Mouse (Mus musculus): ENCODE results near the gene Gtf3c1.
"Not testable (repeated sequence)": the region's sequence is repeated elsewhere in the genome, so short reads cannot be mapped to it uniquely, and the experiment has no call there.

Gene Gtf3c1

GRCm38 (mm10) chr7:125707593-125708022 lies at the start of gene Gtf3c1, which contains the start of gene D430042O09Rik:
Gene Gtf3c1, minus strand, starts transcription at chr7:125707780.
Gene D430042O09Rik, plus strand, starts transcription at chr7:125707888.
- in situ Hi-C loops (cut with MseI, MboI): no loop called here

DNA sequence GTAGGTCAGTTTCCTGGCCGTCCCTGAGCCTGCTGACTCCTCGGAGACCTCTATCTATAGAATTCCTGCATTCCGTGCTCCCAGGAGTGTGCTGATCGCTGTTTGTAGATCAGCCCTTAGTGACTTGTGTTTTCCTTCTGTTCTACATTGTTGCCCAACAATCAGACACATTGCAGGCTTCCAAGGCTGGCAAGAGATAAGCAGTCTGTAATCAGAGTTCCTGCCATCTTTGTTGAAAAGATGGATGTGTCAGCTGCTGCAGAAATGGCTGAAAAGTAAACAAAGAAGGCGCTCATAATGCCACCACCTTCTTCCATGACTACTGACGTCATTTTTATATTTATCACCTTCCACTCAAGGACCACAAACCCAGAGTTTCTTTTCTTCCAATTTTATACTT lies 49.2 kb upstream of the Gtf3c1 start:
- in situ Hi-C loops (cut with MseI, MboI): loop anchor here in 1 of 2 experiments (25.0 kb wide), 1 partner anchor 330 kb away; the partner anchor contains the start of gene Gsg1l

DNA sequence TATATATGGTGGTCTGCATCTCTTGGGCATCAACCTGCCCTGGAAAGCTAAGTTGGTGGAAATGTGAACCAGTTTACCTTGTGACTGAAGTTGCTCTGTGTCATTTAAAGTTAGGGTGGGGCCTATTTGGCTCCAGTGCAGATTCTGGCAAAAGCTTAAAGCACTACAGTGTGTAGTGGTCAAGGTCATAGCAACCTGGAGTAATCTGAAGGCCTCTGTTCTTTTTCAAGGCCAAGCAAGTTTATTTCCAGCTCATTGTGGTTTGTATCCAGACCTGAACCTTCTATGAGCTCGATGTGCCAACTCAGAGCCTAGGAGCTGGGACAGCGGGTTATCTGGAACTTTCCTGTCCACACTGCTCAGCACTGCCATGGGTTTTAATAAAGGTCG lies 45.7 kb upstream of the Gtf3c1 start:
- in situ Hi-C loops (cut with MseI, MboI): loop anchor here in 1 of 2 experiments (25.0 kb wide), 1 partner anchor 334 kb away; the partner anchor contains the start of gene Gsg1l

DNA sequence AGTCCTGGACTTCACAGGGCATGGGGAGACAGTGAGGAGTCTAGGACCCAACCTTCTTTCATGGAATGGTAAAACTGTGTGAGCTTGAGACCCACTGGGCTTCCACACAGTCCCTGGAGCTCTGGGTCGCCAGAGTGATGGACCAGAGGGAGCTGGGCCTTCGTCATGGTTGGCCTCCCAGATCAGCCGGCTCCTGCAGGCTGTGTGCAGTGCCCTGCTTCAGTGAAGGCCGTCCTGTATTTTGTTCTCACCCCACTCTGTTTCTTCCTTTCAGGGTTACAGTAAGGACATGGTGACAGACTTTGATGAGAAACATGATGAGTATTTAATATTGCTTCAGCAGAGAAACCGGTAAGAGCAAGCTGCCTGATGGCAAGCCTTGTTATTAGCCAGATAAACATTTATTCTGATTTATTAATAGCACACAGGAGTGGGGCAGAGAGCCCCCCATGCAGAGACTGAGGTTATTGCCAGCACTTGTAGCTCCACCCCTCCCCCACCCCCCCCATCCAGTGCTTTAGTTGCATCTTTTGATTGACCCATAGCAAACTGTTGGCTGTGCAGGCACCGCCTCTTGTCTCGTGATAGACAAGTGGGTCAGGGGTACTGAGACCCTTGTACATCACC lies 45.2 kb upstream of the Gtf3c1 start:
- in situ Hi-C loops (cut with MseI, MboI): loop anchor here in 1 of 2 experiments (25.0 kb wide), 1 partner anchor 334 kb away; the partner anchor contains the start of gene Gsg1l

DNA sequence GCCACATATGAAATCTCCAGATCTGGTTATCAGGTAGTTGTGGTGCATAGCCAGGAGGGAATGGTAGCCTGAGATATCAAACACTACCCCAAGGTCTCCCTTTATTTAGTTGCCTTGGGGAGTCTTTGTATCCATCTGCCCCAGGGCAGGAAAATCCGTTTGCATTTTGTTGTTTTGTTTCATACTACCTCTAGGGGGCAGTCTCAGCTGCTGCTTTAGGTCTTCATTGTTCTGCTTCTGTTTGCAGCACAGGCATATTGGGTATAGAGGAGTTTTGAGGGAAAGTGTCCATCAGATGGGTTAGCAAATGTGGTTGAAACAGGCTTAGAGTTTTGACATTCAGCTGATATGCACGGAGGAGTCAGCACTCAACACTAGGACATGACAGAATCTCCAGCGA lies 40.6 kb upstream of the Gtf3c1 start:
- in situ Hi-C loops (cut with MseI, MboI): no loop called here

GRCm38 (mm10) chr7:125747316-125747690 lies 39.7 kb upstream of the Gtf3c1 start:
- in situ Hi-C loops (cut with MseI, MboI): no loop called here

GRCm38 (mm10) chr7:125746621-125747315 lies 39.2 kb upstream of the Gtf3c1 start:
- in situ Hi-C loops (cut with MseI, MboI): no loop called here

DNA sequence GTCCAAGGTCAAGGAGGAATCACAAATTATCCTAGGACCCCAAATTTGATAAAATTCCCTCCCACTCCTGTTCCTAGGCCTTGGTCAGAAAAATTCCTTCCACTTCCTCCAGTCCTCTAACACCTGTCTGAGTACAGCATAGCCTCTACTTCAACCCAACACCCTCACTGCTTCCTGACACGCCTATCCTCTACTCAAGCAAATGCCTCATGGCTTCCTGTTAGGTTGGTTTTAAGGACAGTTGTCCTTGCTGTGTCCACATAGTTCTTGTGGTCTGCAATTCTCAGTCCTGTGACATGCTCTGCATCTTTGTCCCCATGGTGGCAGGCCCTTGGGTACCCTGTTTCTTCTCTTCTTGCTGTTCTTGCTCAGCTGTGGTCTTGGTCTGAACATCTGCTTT lies 37.2 kb upstream of the Gtf3c1 start:
- in situ Hi-C loops (cut with MseI, MboI): no loop called here

- in situ Hi-C loops (cut with MseI, MboI): no loop called here
Observed at GRCm38 (mm10) chr7:125741271-125741703, 33.7 kb upstream of the Gtf3c1 start.

- in situ Hi-C loops (cut with MseI, MboI): no loop called here
Observed at GRCm38 (mm10) chr7:125740521-125740920, 32.9 kb upstream of the Gtf3c1 start.

DNA sequence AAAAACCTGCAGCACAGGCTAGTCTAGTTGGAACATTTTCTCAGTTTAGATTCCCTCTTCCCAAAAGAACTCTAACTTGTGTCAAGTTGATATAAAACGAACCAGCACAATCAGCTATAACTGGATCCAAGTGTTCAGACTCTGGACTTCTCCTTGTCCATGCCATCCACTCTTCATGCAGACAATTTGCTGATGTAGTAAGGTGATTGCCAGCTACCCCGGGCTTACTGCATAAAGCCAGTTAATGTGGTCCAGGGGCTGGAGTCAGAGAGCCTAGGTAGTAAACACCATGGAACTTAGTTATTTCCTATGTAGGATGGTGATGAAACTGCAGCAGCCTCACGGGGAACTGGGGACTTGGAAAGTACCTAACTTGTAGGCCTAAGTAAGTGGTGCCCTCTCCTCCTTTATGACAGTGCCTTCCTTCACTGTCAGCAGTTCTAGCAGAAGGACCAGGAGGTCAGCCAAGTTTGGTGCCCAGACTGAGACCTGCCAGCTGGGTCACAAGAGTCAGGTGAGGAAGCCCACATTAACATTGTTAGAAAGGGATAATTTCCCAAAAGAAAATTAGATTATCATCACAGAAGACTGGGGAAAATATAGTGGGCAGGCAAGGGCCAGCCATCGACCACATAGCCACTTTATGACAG lies 28.9 kb upstream of the Gtf3c1 start:
- in situ Hi-C loops (cut with MseI, MboI): no loop called here

GRCm38 (mm10) chr7:125733791-125734190 lies 26.2 kb upstream of the Gtf3c1 start:
- in situ Hi-C loops (cut with MseI, MboI): no loop called here

GRCm38 (mm10) chr7:125731679-125732078 lies 24.1 kb upstream of the Gtf3c1 start:
- in situ Hi-C loops (cut with MseI, MboI): no loop called here

DNA sequence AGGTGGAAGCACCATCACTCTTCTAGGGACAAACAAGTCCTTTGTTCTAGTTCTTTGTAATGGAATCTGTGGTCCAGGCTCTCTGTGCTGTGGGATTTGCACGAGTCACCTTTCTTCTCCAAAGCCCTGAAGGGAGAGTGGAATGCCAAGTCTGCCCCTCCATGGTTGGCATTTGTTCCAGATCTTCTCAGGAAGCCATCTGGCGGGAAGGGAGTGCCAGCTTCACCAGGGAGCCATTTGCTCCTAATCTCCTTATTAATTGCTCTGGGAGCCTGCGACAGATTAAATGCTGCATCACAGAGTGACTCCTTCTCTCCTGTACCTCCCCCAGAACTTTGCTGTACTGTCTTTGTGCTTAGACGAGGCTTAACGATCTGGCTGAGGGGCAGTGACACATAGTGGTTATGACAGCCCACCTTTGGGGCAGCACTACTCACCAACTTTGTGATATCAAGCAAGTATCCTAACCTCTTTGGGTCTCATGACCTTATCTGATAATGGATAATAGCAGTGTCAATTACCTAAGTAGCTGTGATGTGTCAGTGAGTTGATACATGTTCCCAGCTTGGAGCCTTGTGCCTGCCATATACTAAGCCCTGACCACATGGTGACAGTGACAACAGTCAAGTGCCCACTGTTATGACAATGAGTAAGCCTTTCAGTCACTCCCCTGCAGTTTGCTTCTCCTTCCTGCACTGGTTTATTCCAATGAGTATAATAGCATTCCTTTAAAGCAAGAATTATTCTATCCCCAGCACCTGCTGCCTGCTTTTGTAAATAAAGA lies 15.8 kb upstream of the Gtf3c1 start:
- in situ Hi-C loops (cut with MseI, MboI): no loop called here

DNA sequence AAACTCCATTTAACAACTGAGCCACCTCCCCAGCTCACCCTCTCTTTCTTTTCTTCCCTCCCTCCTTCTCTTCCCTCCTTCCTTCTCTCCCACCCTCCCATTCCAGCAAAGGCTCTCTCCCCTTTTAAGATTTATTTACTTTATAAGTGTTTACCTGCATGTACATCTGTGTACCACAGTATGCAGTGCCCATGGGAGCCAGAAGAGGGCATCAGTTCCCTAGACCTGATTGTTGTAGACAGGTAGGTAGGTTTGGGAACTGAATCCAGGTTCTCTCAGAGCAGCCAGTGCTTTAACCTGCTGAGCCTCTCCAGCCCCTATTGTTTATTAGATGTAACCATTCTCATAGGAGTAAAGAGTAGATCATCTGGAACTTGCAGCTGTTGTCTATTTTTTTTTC lies 14.5 kb upstream of the Gtf3c1 start:
- in situ Hi-C loops (cut with MseI, MboI): no loop called here

DNA sequence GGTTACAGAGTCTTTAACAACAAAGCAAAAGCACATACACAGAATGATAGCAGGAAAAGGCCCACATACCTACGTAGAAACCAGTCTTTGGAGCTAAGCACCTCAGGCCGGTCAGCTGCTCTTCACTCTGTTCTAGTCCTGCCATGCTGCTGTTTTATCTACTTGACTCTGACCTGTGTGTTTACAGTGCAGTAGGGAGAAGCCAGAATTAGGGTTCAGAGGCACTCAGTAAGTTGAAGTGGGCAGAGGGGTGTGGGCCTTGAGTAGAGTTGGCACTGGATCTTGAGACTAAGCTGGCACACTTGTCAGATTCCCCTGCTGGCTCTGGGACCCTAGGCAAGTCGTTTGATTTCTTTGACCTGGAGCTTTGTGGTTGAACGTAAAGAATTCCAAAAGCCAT lies 13.5 kb upstream of the Gtf3c1 start:
- in situ Hi-C loops (cut with MseI, MboI): no loop called here

DNA sequence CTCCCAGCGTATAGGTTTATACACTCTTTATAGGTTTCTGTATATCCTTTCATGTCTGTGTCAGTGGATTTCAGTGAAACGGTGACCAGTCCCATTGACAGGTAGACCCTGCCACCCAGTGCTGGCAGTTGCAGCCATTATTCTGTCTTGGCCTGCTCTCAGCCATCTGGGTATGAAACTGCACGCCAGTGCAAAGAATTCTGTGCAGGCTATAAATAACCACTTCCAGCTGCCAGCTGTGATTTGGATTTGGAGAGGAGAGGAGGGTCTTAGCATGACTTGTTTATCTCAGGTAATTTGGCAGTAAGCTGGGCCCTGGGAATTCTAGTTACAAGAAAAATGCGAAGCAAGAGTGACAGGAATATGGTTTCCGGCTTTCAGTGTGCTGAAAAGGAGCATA lies 12.8 kb upstream of the Gtf3c1 start:
- in situ Hi-C loops (cut with MseI, MboI): no loop called here

GRCm38 (mm10) chr7:125717612-125718011 lies 10.0 kb upstream of the Gtf3c1 start:
- in situ Hi-C loops (cut with MseI, MboI): no loop called here

DNA sequence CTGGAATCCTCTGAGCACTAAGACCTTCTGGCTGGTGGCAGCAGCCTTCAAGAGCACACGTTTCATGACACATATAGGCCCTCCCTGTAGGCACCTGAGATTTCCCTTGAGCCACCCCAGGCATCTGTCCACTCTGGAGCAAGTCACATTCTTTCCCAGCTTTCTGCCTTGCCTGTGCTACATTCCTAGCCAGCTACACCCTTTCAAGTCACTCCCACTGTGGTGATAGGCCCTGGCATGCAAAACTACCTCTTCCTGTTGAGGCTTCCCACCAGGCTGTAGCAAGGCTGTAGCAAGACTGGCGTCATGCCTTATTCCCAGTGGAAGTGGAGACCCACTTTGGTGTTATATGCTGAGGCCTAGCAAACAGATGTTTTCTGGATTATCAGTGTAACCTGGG lies 9.1 kb upstream of the Gtf3c1 start:
- in situ Hi-C loops (cut with MseI, MboI): no loop called here

DNA sequence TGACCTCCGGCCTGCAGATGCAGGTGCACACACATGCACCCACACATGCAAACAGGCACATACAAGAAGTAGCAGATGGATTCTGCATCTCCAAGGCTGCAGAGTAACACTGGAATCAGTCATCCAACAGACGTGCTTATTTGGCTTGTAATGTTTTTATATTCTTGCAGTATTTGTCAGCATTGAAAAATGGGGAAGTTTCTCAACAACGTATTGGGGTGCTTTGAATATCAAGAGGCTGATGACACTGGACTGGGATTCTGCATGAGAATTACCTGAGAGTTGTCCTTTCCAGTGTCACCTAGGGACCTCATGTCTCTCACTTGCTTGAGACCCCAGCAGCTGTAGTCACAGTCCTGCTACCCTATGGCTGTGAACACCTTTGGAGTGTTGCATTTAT lies 7.2 kb upstream of the Gtf3c1 start:
- in situ Hi-C loops (cut with MseI, MboI): no loop called here

DNA sequence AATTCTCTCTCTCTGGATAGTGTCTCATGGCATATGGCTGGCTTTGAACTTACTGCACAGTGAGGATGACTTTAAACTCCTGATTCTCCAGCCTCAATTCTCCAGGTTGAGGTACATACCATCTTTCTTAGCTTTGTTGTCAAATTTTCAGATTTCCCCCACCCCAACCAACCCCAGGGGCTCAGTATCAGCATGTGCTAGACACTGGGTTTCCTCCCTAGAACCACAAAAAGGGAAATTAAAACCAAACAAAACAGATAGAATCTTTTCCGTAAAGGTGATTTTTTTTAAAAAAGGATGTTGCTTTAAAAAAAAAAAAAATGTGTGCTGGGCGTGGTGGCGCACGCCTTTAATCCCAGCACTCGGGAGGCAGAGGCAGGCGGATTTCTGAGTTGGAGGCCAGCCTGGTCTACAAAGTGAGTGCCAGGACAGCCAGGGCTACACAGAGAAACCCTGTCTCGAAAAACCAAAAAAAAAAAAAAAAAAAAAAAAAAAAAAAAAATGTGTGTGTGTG lies 6.0 kb upstream of the Gtf3c1 start:
- in situ Hi-C loops (cut with MseI, MboI): not testable (repeated sequence)

GRCm38 (mm10) chr7:125708100-125708499 lies 520 bp upstream of the Gtf3c1 start:
- in situ Hi-C loops (cut with MseI, MboI): no loop called here
